Mouse (Mus musculus): ENCODE measurements around the gene Asb13.

The Asb13 gene

DNA sequence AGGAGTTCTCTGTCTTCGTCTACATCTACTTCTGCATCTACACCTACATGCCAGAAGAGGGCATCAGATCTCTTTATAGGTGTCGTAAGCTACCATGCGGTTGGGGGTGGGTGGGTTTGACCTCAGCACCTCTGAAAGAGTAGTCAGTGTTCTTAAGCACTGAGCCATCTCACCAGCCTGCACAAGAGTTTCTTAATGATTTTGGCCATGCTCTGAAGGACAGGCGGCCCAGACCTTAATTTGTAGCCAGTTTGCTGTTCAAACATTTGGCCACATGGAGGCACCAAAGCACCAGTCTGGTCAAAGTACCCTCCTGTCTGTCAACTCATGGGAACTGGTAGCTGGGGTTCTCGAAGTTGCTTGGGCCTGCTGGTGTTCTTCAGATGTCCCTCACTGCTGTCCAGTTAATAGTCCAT is 31.5 kb downstream of the Asb13 start:
- peak; percentile 82 to 84 for DNase-seq

- no peak for DNase-seq
These were observed 33.5 kb downstream of the Asb13 start for GRCm38 (mm10) chr13:3667288-3667873.

DNA sequence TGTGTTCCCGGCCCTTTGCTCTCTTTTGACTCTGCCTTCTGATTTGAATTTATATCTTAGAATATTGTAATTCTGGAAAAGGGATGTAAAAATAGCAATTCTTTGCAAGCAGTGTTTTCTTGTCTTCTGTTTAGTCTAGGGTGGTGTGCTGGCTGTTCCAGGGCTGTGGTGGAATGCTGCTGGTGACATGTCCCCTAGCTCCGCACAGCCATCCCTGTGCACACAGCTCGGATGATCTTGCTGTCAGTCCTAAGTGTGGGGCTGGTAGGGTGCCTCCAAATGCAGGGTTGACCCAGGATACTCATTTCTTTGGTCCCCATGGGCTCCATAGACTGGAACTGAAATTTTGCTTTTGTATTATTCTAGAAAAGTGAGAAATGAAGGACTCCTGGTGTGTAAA is 34.2 kb downstream of the Asb13 start:
- DNase-seq: no peak

GRCm38 (mm10) chr13:3669611-3670010 is 35.8 kb downstream of the Asb13 start:
- peak in 1 of 2 experiments; percentile 50 for DNase-seq

GRCm38 (mm10) chr13:3670039-3670438 is 36.2 kb downstream of the Asb13 start:
- peak; percentile 77 to 89 for DNase-seq

GRCm38 (mm10) chr13:3673151-3673550 is 39.3 kb downstream of the Asb13 start:
- DNase-seq: no peak

DNA sequence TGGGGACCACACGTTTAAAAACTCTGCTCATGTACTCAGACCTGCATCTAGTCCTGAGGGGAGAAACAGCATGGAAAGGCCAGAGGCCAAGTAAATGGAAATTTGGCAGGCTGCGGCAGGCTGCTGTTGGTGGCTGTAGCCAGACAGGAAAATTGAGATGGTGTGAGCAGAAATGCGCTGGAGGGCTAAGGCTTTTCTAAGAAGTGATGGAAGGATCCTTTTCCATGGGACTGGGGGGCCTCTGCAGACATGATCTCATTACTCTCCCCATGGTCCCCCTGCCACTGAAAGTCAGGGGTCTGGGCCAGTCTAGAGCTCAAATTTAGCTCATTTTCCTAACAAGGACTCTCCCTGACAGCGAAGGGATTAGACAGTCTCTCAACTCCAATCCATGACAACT is 39.8 kb downstream of the Asb13 start:
- DNase-seq: no peak

DNA sequence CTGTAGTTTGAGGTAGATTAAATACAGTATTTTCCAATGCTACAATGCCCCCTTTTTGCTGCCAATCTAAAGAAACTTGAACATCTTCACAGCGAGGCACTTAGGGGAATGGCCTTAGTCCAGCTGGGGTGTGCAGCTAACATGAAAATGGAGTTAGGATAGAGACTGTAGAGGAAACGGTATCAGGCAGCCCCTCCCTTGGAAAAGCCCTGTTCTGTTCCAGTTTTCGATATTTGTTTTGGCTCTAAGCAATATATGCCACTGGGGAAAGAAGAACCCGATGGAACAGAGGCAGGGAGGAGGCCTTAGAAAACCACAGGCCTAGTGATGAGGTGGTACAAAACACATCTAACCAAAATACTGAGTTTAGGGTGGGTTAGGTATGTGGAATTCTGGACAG is 42.0 kb downstream of the Asb13 start:
- DNase-seq: no peak

DNA sequence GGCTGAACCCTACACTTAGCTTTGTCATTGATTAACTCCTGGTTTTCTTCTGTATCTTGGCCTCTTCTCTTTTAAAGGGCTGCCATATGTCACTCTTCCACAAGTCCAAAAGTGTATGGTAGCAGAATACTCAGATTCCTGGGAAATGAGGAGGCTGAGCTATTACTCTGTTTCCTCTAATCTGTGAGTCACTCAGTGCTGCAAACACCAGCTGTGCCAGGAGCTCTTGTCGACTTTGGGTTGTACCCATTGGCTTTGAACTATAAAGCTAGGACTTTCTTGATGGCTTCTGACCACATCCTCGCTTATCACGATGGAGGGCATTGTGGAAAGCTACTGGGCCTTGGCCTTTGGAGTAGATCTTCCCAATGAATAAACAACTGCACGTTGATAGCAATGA is 45.3 kb downstream of the Asb13 start:
- no peak for DNase-seq

GRCm38 (mm10) chr13:3686306-3686705 is 52.5 kb downstream of the Asb13 start:
- DNase-seq: no peak

DNA sequence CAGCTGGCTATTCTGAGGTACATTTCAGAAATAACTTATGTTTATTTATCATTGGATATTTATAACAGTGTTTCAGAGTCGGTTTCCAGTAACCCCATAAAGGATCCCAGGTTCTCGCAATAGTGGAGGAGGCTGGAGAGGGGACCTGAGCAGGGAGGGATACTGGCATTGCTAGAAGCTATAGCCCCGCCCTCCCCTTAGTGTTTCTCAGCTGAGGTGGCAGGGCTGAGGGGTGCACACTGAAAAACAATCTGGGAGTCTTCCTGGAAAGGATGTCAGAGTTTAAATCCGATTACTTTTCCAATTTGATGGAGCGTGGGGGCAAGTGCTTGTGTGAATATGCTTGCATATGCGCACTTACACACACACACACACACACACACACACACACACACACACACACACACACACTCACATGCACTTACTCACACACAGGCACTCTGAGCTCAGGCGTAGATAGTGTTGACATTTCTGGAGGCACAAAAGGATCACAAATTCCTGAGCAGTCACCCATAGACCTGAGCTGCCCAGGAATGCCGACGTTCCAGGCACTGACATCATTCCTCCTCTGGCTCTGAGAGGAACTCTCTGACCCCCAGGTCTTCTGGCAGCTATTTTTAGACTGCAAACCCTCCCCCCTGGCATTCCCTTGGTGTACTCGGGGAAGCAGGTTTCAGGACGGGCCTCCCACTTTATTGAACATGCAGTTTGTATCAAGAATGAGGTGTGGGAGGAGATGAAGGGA is 60.9 kb downstream of the Asb13 start:
- DNase-seq: peak; percentile 66 to 90

GRCm38 (mm10) chr13:3696977-3697735 is 63.3 kb downstream of the Asb13 start:
- no peak for DNase-seq

DNA sequence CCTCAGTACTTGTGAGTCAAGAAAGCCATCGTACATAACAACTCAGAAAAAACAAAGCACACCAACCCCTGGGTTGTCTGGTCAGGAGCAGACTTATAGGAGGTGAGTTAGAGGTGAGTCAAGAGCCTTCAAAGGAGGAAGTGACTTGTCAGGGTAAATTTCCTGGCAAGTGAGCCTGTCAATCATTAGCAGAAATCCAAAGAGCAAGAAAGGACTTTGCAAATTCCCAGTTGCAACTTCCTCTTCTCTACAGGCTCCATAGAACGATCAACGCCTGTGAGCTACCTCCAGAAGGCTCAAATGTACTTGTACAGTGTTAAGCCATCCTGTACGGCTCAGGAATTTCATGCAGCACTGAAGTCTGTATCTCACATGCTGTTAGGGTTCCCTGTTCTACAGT is 66.9 kb downstream of the Asb13 start:
- DNase-seq: peak; percentile 36 to 45

Measured in kidney, postnatal 25 days (tissue).